Mouse (Mus musculus) spleen, postnatal 4 days (tissue): ENCODE data around the gene Ddi2.

Experiments
- DNase-seq, 2 experiments: peaks; one replicate each; pipeline ENCODE4 v3.0.0; 2022; ENCODE audit warnings: low spot score in 2 of 2

The Ddi2 gene

DNA sequence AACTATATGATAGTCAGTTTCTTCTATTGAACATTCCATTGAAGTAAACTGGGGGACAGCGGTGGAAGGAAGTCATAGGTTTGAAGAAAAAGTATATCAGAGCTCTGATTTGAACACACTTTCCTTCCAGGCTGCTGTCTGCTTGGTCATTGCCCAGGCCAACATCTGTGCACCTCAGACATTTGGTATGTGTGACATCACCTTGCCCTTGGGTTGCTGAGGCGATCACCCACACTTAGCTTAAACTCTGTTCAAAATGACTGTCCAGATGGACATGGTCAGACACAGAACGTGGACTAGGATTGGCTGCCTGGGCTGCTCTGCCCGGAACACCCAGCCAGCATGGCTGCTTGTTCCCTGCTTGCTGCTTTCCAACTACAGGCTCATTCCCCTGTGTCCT, 19.2 kb upstream of the Ddi2 start:
- DNase-seq, result no peak

DNA sequence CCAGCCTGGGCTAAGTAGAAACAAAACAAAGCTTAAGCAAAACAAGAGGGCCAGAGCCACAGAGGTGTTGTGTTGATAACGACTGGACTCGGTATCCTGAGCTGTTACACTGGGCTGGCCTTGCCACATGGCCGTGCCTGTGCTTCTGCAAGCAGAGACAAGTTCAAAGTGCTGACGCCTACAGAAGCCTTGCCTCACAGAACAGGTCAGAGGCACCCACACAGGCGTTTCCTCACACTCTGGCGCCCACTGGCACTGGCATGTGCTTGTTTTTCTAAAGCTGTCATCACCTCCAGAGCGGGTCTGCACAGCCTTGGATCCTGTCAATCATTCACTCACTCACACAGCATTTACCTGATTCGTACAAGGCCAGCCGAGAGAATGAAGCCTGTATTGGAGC, 18.6 kb upstream of the Ddi2 start:
- no peak for DNase-seq

DNA sequence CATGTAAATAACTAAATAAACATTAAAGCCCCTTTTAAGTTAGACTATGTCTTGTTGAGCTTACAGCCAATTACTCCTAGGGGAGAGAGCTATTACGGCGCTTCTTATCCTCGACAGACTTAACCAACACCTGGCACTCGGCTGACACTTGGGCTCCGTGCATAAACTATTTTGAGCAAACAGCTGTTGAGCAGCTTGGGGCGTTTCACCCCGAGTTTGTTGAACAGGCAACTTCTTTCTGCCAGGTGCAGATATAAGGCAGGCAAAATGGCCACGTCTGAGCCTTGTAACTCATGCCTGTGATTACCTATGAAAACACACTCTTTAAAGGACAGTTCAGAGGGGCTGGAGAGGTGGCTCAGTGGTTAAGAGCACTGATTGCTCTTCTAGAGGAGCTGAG, 14.8 kb upstream of the Ddi2 start:
- DNase-seq, result no peak

DNA sequence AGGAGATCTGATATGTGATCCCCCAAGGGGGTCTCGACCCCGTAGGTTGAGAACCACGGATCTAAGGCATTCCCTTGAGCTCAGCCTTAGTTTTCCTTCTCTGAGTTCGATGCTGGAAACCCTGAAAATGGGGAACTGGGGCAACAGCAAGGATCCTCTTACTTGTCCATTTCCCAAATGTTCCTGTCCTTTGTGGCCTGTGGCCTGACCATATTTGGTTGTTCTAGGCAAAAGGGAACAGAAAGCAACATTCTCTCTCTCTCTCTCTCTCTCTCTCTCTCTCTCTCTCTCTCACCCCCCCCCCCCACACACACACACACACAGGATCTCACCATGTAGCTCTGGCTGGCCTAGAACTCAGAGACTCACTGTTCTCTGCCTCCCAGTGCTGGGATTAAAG, 13.6 kb upstream of the Ddi2 start:
- DNase-seq, result no peak

DNA sequence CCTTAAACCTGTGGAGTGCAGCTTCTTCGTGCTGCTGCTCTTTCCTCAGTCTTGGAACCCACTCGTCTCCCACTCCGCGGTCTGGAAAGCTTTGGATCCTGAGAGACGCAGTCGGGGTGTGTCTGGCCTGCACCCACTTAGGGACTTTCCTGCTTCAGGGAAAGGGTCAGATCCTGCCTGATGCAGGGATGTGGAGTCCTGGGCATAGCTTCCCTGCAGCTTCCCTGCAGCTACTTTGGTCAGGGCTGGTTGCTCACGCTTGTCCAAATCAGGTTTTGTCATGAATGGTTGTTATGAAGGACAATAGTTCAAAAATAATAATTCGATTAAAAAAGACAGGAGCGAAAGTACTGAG, 12.0 kb upstream of the Ddi2 start:
- DNase-seq, result no peak

DNA sequence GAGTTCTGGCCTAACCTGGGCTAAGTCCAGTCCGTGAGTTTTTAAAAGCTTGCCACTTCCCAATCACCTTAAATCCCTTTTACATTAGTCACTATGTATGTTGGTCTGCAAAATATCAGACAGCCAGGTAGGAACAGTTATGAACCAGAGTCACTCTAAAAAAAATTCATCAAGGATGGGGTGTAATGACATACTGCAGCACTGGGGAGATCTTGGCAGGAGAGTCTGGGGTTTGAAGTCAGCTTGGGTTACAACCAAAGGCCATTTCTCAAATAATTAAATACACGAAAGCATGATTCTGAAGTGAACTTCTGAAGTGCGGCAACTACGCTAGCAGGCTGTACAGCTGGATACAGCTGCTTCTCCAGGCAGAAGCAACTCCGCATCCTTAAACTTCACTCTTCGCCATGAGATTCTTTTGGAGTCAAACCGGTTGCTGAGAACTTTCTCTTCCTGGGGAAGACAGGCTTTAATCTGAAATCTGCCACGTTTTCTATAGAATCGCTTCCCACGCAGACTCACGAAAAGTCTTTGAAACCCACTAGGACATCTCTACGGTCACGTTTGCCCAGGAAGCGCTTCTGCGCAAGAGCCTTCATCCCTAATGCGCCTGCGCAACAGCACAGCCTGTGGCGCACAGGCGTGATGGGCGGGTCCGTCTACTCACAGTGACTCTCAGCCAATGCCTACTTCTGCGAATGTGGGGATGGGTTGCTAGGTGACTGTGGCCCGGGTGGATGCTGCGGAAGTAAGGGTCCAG, 11.4 kb upstream of the Ddi2 start:
- DNase-seq, result peak; percentile 86 to 92

DNA sequence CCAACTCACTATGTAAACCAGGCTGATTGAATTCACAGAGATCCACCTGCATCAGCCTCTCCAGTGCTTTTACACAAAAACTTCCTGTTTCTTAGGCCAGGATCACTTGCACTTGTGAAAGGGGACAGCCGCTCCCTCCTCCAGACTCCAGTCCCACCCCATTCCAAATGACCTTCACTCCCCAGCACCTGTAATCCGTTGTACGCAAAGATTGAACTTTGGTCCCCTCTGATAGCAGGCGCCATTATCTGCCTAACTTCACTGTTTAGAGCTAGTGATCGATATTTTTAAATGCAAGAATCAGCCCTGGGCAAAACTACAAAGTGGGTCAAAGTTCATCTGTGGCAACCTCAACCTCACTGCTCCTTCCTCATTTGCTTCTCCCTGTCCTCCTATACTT, 8.5 kb upstream of the Ddi2 start:
- no peak for DNase-seq

DNA sequence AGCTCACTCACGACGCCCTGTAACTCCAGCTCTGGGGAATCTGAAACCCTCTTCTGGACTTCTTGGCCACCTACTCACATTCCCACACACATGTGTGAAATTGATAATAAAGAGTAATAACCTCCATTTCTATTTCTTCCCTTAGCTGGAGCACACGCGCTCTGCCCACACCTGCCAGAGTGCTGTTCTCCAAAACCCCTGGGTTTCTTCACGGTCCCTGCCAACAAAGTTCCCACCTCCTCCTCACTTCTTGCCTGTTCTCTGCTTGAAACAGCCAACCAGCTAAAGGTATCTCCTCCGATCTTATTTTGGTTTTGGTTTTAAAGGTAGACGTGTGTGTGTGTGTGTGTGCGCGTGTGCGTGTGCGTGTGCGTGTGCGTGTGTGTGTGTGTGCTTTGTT, 7.2 kb upstream of the Ddi2 start:
- DNase-seq, result no peak

DNA sequence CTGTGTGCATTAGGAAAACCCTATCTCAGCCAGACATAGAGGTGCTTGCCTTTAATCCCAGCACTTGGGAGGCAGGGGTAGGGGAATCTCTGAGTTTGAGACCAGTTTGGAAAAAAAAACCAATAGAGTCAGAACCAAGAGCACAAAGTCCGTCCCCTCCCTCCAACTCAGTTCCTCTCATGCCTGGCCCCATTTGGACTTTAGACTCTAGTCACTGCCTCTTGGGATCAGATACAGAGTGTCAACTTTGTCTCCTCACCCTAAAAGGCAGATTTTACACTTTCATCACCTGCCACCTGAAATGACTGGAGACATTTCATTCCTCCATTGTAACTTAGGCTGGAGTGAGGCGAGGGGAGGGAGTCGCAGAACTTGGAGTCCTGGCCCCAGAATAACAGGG, 6.0 kb upstream of the Ddi2 start:
- DNase-seq, result no peak

DNA sequence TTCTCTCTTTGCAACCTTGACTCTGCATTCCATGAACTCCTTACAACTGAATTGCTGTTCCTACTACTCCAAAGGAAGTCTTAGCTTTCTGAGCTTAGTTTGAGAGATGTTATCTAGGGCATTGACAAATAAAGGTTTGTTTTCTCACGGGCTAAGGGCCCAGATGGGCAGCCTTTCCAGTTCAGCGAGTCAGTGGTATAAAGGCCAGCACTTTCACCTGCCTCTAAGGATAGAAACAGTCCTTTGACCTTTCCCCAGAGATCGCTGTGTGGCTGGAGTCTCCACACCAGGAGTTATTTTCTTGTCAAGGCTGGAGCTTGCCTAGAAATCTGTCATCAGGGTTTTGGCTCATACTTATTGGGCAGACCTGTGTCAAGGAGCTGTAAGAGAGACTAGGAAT, 2.5 kb upstream of the Ddi2 start:
- DNase-seq, result no peak

DNA sequence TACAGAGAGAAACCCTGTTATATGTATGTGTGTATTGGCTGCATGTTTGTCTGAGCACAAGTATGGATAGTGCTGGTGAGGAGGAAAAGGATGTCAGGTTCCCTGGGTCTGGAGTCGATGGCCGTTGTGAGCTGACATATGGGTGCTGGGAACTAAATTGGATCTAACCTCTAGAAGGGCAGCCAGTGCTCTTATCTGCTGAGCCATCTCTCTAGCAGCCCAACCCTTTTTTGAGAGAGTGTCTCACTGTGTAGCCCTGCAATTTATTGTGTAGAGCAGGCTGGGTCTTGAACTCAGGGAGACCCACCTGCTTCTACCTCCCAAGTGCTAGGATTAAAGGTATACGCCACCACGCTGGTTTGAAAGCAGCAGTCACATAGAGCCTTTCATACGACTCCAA, 2.1 kb upstream of the Ddi2 start:
- DNase-seq, result no peak

DNA sequence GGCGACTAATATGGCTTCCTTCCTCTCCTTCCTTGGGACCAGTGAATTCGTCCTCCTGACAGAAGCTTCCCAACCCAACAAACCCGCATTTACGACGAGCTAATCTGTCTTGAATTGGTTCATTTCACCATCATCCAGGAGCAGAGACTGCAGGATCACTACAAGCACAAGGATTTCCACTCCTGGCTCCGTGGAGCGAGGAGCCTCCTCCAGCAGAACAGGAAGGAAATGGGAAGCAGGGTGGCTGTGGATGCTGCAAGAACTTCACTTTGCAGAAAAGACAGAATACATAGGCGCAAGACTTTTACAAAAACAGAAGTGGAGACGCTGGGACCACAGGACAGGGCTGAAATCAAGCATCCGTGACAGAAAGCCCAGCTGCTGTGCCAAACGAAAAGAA, 1.4 kb upstream of the Ddi2 start:
- DNase-seq, result no peak

DNA sequence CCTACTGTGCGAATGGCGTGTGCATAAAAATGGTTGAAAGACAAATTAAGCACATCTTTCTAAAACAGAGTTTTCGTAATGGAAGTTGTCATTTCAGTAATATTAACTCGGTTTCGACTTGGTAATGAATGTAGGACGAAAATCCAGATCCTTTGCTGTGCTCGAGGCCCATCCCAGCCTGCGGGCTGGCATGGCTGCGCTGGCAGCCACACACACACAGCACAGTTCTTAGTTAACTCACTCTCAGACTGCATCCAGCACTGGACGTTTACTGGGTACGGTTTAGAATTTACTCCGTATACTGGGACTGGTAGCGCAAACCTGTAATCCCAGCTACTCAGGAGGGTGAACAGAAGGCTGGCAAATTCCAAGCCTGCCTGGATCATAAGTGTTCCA, 452 bp upstream of the Ddi2 start:
- DNase-seq, result no peak

DNA sequence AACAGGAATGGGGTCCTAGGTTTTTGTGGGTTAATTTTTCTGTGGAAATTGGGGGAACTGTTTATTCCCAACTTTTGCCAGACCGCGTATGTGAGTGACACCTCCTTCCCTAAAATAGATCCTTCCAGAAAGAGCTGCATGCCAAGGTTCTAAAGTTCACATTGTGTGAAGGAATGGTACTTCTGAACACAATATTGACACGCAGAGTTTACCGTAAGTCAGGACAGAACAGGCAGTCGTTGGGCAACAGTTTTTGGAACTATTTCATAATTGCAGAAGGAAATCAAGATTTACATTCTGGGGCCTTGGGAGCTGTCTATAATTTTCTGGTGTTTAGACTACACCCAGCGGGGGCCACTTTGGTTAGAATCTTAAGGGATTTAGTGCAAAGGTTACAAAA, 1.3 kb downstream of the Ddi2 start:
- no peak for DNase-seq

DNA sequence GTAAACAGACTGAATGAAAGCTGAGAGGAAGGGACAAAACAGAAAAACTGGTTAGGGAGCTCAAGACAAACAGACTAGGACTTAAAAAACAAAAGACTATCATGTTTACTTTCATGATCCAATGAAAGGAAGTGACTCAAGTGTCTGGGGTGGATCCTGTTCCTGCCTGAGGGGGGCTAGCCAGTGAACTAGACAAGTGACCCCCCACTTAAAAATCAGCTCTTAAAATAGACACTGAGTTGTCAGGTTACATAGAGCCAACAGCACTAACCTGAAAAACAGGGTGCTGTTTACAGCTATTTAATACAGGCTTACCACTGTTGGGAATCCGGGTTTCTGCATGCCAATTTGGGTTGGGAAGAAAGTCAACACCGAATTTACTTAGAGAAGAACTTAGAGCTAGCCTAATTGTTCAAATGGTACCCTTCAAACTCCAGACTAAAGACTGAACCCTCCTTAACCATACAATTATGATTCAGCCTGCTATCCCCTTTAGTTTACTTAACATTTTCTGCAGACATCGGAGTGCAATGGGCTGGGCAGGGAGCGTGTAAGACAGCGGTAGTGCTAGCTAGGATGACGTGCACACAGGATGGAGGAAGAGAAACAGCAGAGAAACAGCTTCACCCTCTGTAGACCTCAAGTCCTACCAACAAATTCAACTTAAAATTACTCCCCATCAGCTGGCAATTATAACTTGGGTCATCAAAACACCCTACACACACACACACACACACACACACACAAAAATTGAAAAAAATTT, 2.3 kb downstream of the Ddi2 start:
- no peak for DNase-seq

DNA sequence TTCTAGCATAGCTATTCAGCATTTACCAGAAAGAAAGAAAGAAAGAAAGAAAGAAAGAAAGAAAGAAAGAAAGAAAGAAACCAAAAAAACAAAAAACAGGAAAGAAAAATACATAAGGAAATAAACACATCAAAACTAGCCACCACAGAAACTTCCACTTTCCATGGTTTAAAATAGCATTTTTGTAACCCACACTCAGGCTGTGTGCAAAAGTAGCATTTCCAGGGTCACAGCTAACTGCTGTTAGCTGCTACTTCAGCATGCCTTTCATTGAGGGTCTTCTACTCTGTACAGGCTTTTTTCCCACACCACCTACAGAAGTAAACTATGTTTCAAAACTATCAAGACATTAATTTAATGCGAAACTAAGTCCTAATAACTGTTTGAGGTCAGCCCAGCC, 3.9 kb downstream of the Ddi2 start:
- DNase-seq, result no peak

DNA sequence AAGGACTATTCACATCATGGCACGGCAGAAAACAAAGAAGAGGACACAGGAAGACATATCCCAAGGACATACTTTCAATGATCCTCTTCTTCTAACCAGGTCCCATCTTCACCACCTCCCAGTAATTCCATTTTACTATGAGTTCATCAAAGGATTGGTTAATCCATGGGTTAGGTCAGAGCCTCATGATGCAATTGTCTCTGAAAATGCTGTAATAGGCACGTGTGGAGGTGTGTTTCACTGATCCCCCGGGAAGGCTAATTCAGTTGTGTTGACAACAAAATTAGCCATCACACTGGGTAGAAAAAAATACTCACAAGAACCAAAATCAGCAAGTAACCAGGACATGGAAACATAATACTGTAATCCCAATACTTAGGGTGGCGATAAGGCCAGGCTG, 5.6 kb downstream of the Ddi2 start:
- no peak for DNase-seq

DNA sequence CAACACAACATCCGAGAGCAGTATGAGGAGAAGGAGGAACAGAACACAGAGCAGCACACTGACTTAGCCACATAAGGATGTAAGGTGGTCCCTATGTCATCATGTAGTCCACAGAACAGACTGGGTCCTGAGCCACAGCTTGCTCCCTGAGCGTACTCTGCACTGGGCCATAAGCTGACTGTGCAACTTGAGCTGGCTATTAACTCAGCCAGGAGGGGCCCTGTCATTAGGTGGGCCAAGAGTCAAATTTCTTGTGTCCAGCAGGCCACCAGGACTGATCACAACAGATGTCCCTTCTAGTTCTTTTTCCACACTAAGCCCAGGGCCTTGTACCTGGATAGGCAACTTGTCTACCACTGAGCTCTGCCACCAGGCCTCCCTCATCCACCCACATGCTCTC, 8.2 kb downstream of the Ddi2 start:
- DNase-seq, result no peak

DNA sequence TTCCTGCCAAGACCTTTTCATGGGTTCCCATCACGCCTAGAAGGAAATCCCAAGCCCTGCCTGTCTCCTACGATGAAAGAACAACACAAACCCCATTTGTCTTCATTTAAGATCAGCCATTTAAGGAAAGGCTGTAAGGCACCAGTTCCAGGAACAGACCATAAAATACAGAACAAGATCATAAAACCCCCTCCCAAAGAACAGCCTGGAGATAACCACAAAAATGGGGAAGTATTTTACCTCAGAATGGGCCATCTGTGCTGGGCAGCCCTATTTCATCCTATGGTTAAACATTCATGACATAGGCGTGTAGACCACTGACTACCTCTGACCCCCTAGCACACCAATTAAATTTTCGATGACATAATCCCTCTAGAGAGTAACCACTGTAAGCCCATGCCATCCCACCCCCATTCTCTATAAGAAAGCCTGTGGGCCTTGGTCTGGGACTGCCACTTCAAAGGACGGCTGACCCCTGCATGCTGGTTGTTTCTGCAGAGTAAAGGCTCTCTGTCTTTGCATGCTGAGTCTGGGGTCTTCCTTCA, 9.5 kb downstream of the Ddi2 start:
- no peak for DNase-seq

DNA sequence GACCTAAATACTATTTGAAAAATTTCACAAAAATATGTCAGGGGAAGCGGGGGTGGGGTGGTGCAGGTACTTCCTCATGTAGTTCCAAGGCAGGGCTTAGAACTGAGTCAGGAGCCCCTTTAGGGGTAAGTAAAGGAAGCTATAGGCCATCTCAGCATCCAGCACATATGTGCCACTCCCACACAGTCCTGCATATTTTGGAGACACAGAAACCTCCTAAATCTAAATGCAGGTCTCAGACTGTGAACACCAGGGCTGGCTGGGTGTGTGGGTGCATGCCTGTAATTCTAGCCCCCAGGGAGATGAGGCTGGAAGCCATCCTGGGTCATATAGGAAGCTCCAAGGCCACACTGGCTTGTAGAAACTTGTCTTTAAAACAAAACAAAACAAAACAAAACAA, 12.0 kb downstream of the Ddi2 start:
- no peak for DNase-seq

DNA sequence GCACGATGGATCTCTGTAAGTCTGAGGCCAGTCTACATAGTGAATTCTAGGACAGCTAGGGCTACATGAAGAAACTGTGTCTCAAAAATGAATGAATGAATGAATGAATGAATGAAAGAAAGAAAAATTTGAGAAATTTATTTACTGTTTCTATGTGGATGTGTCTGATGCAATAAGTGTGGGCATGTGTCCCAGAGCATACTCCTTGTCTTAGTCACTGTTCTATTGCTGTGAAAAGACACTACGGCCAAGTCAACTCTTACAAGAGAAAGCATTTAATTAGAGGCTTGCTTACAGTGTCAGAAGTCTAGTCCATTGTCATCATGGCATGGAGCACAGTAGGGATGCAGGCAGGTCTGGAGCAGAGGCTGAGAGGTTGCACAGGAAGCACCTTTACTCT, 14.2 kb downstream of the Ddi2 start:
- no peak for DNase-seq

DNA sequence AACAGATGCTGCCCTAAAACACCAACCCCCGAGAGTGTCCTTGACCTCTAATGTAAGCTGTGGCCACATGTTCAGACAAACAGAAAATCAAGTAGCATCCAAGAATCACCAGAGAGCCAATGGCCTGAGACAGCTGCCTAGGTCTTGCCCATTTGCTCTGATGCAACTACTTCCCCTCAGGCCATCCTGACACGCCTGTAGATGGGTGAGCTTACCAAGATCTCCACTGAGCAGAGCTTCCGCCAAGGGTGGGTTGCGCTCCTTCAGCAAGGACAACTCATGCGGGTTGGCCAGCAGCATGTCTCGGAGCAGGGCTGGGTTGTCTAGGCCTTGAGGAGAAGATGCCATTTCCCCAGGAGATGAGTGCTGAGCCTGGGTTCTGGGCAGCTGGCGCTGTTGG, 15.2 kb downstream of the Ddi2 start:
- no peak for DNase-seq

DNA sequence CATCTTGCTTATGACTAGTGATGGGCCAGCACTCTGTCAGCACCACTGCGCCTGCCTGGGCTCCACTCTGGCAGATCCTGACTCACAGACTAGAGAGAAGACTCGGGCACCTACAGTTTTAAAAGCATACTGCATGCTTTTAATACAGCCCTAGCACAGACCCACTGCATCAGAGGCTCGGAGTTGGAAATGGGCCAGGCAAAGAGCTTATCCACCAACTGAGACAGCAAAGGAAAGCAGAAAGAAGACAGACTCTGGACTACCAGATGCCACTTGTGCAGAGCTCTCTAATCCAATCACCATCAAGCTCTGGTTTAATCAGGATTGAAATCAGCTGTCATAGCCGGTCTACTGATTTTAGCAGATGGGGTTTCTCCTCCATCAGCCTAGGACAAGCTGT, 17.9 kb downstream of the Ddi2 start:
- no peak for DNase-seq

DNA sequence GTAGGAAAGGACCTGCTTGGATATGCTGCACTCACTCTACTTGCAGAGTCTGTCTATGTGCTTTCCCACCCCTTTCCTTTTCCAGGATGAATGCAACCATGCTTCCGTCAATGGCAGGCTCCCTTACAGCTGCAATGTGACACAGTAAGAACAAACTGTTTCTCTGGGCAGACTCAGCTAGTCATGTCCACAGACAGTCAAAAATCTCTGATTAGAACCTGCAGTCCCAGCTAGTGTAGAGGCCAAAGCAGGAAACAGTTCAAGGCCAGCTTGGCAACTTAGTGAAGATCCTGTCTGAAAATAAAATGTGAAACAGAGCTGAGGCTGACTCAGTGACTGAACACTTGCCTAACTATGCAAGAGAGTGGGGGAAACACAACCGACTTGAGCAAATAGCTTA, 18.6 kb downstream of the Ddi2 start:
- DNase-seq, result no peak
